Mouse (Mus musculus) left cerebral cortex, adult 11 months (tissue): Measurements from ENCODE around the gene Sdc1.

ENCODE experiments used
- DNase-seq: peaks from one replicate; pipeline ENCODE4 v3.0.0; 2022; ENCODE audit warnings: low spot score

The Sdc1 gene

GRCm38 (mm10) chr12:8782565-8782964, 11.4 kb downstream of the Sdc1 start:
- DNase-seq = no peak

- no peak for DNase-seq
Measured at GRCm38 (mm10) chr12:8784189-8784588, 13.1 kb downstream of the Sdc1 start.

GRCm38 (mm10) chr12:8786476-8786875, 15.4 kb downstream of the Sdc1 start:
- DNase-seq = no peak

- DNase-seq = no peak
Measured at GRCm38 (mm10) chr12:8786984-8787730, 16.0 kb downstream of the Sdc1 start.

GRCm38 (mm10) chr12:8788469-8788868, 17.3 kb downstream of the Sdc1 start:
- no peak for DNase-seq

GRCm38 (mm10) chr12:8790615-8791014, 19.5 kb downstream of the Sdc1 start:
- no peak for DNase-seq

GRCm38 (mm10) chr12:8793410-8794051, 22.4 kb downstream of the Sdc1 start:
- DNase-seq = no peak

GRCm38 (mm10) chr12:8797936-8798335, 26.8 kb downstream of the Sdc1 start:
- DNase-seq = no peak

- DNase-seq = no peak
Measured at GRCm38 (mm10) chr12:8798486-8799020, 27.4 kb downstream of the Sdc1 start.

DNA sequence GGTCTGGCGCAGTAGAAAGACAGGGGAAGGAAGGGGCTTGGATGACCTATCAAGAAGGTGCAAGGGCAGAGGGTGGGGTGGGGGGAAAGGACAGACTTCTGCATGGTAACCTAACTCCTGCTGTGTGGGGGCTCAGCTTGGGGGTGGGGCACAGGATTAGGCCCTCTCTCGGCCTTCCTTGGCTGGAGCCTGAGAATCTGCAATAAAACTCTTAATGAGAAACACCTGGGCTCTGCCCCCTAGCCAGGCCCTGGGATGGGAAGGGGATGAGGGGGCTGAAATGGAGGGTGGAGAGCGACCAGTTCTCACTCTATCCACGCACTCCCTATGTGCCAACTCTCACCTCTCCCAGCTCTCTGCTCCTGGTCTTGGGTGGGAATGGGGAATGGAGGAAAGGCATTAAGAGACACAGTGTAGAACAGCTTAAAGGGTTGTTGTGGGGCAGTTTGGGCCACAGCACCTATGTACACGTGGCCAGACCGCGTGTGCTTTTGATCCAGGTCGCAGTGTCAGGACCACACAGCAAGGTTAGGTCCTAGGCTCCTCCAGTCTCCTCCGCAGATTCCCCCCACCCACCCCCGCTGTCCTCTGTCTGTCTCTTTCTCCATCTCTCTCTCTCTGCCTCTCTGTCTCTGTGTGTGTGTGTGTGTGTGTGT, 32.4 kb downstream of the Sdc1 start:
- no peak for DNase-seq

DNA sequence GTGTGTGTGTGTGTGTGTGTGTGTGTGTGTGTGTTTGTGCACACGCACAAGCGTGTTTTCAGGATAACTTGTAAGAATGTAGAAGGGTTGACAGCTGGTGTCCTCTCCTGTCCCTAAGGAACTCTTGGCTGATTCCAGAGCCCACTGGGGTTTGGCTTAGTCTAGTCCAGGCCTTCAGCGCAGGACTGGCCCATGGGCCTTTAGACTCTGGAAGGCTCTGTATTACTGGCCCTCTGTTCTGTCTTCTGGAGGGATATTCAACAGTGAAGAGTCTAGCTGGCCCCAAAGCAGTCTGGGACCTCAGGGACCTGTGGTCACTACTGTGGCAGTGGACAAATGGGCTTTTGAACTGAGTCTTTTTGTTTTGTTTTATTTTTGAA, 32.9 kb downstream of the Sdc1 start:
- DNase-seq = no peak

DNA sequence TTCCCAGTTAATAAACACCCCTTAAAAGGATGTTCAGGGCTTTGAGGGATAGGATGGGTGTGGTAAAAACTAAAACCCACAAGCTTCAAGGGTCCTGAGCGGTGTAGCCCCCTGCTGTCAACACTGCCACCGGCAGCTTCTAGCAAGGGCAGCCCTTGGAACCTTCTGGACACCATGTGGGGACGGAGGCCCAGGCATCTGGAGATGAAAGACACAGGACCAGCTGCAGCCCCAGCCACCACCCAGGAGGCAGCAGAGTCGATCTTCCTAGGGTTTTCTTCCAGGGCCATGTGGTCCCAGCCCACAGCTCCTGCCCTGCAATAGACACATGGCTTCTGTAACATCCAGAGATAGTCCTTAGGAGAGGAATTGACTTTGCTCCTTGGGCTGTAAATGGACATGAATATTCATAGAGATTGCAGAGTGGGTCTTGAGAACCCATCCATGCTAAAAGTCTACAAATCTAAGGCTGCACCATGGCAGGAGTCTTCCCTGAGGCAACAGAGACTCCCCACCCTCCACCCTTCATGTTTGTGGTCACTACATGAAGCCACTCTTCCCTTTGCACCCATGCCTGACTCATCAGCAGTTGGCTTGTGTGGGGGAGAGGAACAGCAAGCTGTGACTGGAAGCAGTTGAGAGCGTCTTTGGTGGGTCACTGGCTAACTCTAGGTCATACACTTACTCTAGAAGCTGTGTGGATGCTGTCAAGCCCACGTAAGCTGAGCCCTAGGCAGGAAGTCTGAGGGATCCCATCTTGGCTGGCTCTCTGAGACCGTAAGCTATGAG, 34.0 kb downstream of the Sdc1 start:
- DNase-seq = no peak

DNA sequence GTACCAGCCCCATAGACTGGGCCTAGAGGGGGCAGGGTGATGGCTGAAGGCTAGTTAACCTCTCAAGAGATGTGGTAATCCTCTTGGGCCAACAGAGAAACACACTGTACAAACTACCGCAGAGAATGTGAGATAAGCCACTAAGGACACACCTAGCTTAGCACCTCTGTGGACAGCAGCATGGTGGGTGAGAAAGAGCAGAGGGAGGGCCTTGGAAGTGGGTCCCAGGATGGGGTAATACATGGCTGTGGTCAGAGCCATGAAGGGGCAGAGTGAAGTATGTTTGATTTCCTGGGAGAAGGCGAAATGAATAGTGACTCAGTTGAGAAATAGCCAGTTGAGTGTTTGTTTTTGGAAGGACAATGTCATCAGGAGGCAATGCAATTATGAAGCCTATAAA, 38.0 kb downstream of the Sdc1 start:
- no peak for DNase-seq

DNA sequence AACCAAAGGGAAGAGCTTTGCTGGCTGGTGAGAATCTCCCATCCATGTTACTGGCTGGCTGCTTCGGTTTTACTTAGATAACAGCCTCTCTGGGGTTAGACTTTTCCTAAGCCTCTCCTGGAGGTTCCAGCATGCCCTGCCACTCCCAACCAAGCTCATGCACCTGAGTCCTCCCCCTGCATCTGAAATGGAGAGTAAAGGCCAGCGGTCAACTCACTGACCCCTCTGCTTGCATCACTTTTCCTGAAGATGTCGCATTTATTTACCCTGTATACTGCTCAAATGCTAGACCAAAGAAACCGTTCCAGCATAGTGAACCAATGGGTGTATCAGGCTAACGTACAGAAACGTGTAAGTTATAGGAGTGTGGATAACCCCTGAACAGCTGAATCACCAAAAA, 38.5 kb downstream of the Sdc1 start:
- no peak for DNase-seq

GRCm38 (mm10) chr12:8810966-8811365, 39.8 kb downstream of the Sdc1 start:
- no peak for DNase-seq

DNA sequence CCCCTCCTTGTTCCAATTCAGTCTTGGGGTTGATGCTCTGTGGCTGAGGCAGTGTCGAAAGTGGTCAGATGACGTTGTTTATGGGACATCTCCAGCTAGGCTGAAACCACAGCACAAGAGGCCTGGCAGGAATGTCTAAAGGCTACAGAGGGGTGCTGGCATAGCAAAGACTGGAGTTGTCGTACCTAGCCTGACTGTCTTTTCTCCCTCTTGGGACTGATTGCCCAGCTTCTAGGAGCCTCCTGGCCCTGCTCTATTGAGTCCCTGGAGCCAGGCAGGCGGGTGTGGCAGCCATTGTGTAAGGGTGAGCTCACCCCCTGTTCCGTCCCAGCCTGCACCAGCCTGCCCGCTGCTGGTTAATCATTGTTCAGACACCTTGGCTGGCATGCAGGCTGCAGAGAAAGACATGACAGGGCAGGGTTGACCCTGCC, 40.3 kb downstream of the Sdc1 start:
- no peak for DNase-seq

- no peak for DNase-seq
Measured at GRCm38 (mm10) chr12:8811894-8812560, 40.9 kb downstream of the Sdc1 start.

DNA sequence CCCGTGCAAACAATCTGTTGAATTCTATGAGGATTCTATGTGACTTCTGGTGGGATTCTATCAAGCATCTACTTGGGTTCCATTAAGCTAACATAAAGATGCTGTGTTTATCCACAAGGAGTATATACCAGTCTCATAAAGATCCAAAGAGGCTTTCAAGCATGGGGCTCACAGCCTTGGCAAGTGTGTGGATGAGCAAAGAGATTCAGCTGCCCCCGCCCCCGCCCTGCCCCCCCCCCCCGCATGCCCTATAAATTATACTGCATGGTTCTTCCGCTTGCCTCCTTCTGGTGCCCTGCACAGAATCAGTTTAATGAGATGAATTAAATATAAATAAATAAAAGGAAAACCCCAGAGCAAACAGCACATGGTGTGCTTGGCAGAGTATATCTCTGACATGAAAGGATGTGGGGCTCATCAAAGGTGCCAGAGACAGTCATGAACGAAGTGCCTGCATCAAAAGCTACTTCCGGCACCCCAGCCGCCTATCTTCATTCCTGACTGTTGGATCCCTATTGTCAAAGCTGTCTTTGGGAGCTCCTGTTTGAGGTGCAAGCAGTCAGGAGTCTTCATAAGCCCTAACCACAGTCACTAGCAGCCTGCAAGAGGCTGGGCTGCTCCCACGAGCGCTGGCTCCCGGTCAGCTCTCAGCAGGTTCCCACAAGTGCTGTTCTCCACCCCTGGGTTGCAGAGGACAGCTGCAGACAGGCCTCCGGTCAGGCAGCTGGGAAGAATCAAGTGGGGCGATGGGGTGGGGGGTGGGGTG, 46.5 kb downstream of the Sdc1 start:
- DNase-seq = no peak

DNA sequence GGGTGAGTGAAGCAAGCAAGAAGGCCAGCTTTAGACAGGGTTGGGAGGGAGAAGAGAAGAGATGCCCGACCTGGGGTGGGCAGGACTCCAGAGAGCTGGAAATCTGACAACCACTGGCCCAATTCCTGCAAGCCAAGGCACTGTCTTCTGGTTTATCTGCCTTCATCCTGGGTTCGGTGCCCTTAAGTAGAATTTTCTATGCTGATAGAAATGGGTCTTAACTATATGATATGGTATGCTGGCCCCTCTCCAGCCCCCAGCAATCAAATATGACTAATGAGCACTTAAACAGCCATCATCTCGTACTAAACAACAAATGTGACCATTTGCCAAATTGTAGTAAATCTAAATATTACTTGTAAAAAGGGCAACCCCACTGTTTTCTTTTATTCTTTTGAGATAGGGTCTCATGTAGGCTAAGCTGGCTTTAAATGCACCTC, 47.1 kb downstream of the Sdc1 start:
- no peak for DNase-seq

GRCm38 (mm10) chr12:8824995-8825703, 54.0 kb downstream of the Sdc1 start:
- DNase-seq = no peak
